Mouse (Mus musculus): Measurements from ENCODE around the gene Angptl2. TPM values are rescaled to one million over a fixed set of nuclear protein-coding genes. Genes with fewer than 3 reads are reported as not detected.

The Angptl2 gene
- polyA plus RNA-seq, 1 experiment from 2014 or later = 24.2 TPM

DNA sequence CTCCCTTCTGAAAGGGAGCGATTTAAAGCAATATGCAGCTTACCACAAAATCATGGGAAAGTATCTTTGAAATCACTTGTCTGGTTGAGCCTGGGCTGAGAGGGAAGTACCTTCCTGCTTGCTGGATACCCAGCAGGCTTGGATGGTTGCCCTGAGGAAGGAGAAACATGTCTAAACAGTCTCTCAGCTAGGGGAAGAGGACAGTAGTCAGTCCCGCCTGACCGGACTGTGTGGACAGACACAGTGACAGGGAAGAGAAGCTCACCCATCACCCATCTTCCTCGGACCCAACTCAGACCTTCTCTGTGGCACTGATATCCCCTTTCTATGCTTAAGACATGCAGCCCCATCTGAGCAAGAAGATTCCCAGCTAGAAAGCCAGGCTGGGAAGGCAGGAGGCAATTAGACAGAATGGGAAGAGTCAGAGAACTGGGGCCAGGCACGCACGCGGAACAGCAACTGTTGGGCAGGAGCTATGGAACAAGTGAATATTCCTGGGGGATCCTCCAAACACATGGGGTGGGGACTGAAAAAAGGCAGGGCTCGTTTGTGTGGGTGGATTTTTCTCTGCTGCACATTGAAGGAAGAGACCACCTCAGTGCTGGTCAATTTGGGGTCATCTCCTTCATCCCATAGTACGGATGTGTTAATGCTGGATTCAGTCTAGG, 38.6 kb downstream of the Angptl2 start:
- H3K9ac ChIP-seq (ENCODE audit: low read depth, low read length) = no peak overlapping the region
- ATAC-seq = no peak
- TF ChIP-seq CTCF (IDR thresholded peaks at IDR 0.05; ENCODE audit: low read depth) = no peak
- no peaks in the 10 kb centered on the region for H3K9me3 ChIP-seq (ENCODE audit: control insufficient read depth)
- H3K4me3 ChIP-seq (ENCODE audit: low read depth, low read length) = no peak overlapping the region
- no peaks in the 10 kb centered on the region for H3K4me1 ChIP-seq (replicated peaks; ENCODE audit: control insufficient read depth, insufficient read depth, low read length)
- WGBS = 75% methylated on average over 9 of the region's 9 CpGs
- no peaks in the 10 kb centered on the region for H3K27me3 ChIP-seq (replicated peaks; ENCODE audit: control insufficient read depth, insufficient read depth, low read length)
- no peak overlapping the region for H3K27ac ChIP-seq (ENCODE audit: low read depth, low read length)
- no peak overlapping the region for H3K4me2 ChIP-seq (replicated peaks; ENCODE audit: low read depth)
- peaks cover 3% of the 10 kb centered on the region; the same call in 1 of the 2 replicates for H3K36me3 ChIP-seq (ENCODE audit: control insufficient read depth, insufficient read depth)

DNA sequence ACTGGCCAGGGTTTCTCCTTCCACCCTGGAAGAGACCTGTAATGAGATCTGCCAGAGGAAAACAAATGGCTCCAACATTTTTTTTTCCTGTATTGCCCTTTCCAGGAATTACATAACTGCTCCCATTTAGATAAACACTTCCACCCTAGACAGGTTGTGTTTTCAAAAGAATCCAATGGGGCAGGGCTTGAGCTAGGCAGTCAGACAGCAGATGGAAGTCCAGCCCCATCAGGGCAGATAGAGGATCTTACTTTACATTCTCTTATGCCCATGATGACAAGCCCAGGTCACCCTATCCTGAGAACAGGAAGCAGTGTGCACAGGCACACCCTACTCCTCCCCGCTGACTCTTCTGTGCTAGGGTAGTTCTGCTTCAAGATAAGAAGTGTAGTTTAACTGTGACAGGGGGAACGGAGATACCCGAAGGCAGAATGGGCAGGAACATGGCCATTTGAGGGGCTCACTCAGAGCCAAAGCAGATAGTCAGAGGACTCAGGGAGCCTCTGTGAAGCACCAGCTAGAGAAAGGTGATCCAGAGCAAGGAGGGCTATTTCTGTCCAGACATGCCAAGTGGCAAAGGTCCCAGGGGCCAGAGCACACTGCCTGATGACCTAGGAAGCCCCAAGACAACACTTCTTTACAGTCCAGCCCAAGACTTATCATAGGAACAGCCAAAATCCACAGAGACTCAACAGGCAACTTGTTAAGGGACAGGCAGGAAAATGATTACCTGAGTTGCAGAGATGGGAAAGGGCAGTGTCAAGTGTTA, 41.1 kb downstream of the Angptl2 start:
- Histone ChIP-seq H3K4me1 (replicated peaks; ENCODE audit: control insufficient read depth, insufficient read depth, low read length) (no peaks in the 10 kb centered on the region), H3K4me3 (ENCODE audit: low read depth, low read length) (no peak overlapping the region), H3K27me3 (replicated peaks; ENCODE audit: control insufficient read depth, insufficient read depth, low read length) (no peaks in the 10 kb centered on the region), H3K4me2 (replicated peaks; ENCODE audit: low read depth) (no peak overlapping the region), H3K9me3 (ENCODE audit: control insufficient read depth) (no peaks in the 10 kb centered on the region), H3K27ac (ENCODE audit: low read depth, low read length) (peak overlapping the region; percentile 11), H3K36me3 (ENCODE audit: control insufficient read depth, insufficient read depth) (peaks cover 3% of the 10 kb centered on the region; the same call in 1 of the 2 replicates), H3K9ac (ENCODE audit: low read depth, low read length) (no peak overlapping the region)
- WGBS = 50% methylated on average over 3 of the region's 3 CpGs
- TF ChIP-seq CTCF (IDR thresholded peaks at IDR 0.05; ENCODE audit: low read depth) = no peak
- 0 out of 2 replicates have a peak, but pooled peaks have one; percentile 31 for ATAC-seq

DNA sequence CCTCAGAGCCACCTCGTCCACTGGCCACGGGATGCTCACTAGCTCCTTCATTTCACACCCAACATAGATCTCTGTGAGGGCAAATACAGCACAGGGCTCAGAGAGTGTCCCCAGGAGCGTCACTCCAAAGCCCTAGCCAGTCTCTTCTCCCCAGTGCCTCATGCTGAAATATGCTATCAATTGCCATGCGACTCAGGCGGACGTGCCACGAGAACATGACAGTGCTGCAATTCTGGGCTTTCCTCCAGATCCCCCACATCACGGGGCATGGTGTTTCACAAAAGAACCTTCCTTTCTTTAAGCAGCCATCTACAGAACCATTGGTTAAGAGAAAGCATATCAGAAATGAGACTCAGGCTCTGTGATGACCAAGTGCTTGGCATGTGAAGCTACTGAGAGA, 44.9 kb downstream of the Angptl2 start:
- no peak overlapping the region for H3K27ac ChIP-seq (ENCODE audit: low read depth, low read length)
- no peak for ATAC-seq
- no peak overlapping the region for H3K9ac ChIP-seq (ENCODE audit: low read depth, low read length)
- no peak overlapping the region for H3K4me3 ChIP-seq (ENCODE audit: low read depth, low read length)
- no peak for TF ChIP-seq CTCF (IDR thresholded peaks at IDR 0.05; ENCODE audit: low read depth)
- no peaks in the 10 kb centered on the region for H3K36me3 ChIP-seq (ENCODE audit: control insufficient read depth, insufficient read depth)
- H3K27me3 ChIP-seq (replicated peaks; ENCODE audit: control insufficient read depth, insufficient read depth, low read length) = no peaks in the 10 kb centered on the region
- no peak overlapping the region for H3K4me2 ChIP-seq (replicated peaks; ENCODE audit: low read depth)
- 94% methylated on average over 8 of the region's 8 CpGs for WGBS
- no peaks in the 10 kb centered on the region for H3K4me1 ChIP-seq (replicated peaks; ENCODE audit: control insufficient read depth, insufficient read depth, low read length)
- no peaks in the 10 kb centered on the region for H3K9me3 ChIP-seq (ENCODE audit: control insufficient read depth)

DNA sequence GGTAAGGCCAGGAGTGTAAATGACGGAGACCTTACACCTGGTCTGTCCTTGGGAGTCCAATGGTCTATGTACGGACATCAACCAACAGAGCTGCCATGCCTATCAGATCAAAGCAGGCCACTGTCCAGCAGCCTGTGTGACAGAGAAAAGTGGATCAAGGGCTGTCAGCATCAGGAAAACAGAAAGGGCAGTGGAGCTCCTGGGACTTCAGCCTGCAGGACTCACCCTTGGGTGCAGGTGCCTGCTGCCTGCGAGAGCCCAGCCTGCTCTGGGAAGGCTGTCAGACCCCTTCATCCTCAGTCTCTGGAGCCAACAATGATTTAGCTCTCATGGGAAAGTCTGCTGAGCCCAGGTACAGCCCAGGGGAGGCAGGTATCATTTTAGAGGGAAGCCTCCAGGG, 45.6 kb downstream of the Angptl2 start:
- Histone ChIP-seq H3K27me3 (replicated peaks; ENCODE audit: control insufficient read depth, insufficient read depth, low read length) (no peaks in the 10 kb centered on the region), H3K9ac (ENCODE audit: low read depth, low read length) (no peak overlapping the region), H3K27ac (ENCODE audit: low read depth, low read length) (no peak overlapping the region), H3K36me3 (ENCODE audit: control insufficient read depth, insufficient read depth) (no peaks in the 10 kb centered on the region), H3K4me2 (replicated peaks; ENCODE audit: low read depth) (no peak overlapping the region), H3K4me3 (ENCODE audit: low read depth, low read length) (no peak overlapping the region), H3K9me3 (ENCODE audit: control insufficient read depth) (no peaks in the 10 kb centered on the region), H3K4me1 (replicated peaks; ENCODE audit: control insufficient read depth, insufficient read depth, low read length) (no peaks in the 10 kb centered on the region)
- 100% methylated on average over 3 of the region's 3 CpGs for WGBS
- ATAC-seq = no peak
- no peak for TF ChIP-seq CTCF (IDR thresholded peaks at IDR 0.05; ENCODE audit: low read depth)

DNA sequence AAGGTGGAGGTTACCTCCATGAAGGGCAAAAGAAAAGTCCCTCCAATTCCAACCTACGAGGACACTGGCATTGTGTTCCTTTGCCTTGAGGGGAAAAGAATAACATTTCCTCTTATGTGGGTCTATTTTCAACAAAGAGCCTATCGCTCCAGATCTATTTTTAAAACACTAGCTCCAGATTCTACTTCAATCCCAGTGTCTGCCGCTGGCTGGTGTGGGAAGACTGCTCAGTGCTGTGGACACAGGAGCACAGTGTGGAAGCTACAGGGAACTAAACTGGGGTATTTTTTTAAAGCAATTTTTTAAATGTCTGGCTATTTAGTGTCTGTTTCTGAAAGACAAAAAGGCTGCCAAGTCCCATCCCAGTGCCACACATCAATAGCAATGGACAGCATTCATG, 49.9 kb downstream of the Angptl2 start:
- ATAC-seq = no peak
- H3K27ac ChIP-seq (ENCODE audit: low read depth, low read length) = no peak overlapping the region
- no peaks in the 10 kb centered on the region for H3K9me3 ChIP-seq (ENCODE audit: control insufficient read depth)
- TF ChIP-seq CTCF (IDR thresholded peaks at IDR 0.05; ENCODE audit: low read depth) = no peak
- no peak overlapping the region for H3K9ac ChIP-seq (ENCODE audit: low read depth, low read length)
- peaks cover 10% of the 10 kb centered on the region; the same call in 1 of the 2 replicates for H3K36me3 ChIP-seq (ENCODE audit: control insufficient read depth, insufficient read depth)
- no peaks in the 10 kb centered on the region for H3K27me3 ChIP-seq (replicated peaks; ENCODE audit: control insufficient read depth, insufficient read depth, low read length)
- H3K4me1 ChIP-seq (replicated peaks; ENCODE audit: control insufficient read depth, insufficient read depth, low read length) = no peaks in the 10 kb centered on the region
- 53% methylated on average over 3 of the region's 3 CpGs for WGBS
- no peak overlapping the region for H3K4me3 ChIP-seq (ENCODE audit: low read depth, low read length)
- peak overlapping the region; percentile 24; the same call in 1 of the 2 replicates for H3K4me2 ChIP-seq (replicated peaks; ENCODE audit: low read depth)

DNA sequence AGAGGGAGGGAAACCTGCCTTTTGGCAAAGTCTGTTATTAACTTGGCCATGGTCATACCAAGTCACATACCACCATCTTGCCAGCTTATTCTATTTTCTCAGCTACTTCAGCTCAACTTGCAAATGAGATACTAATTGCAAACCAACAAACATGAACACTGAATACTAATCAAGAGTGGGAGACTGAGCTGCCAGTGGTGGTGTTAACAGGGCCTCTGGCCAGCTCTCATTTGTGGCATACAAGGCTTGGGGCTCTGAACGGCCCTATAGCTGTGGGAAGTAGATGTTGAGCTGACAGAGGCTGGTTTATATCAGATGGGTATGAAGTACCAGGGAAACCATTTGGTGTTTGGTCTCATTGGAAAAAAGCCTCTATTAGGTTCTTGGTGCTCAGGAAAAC, 51.2 kb downstream of the Angptl2 start:
- ATAC-seq = no peak
- no peak for TF ChIP-seq CTCF (IDR thresholded peaks at IDR 0.05; ENCODE audit: low read depth)
- WGBS = 76% methylated on average over 1 of the region's 1 CpGs

More for the DNA sequence above, 51.2 kb downstream of the Angptl2 start:
- Histone ChIP-seq H3K27ac (ENCODE audit: low read depth, low read length) (no peak overlapping the region), H3K9ac (ENCODE audit: low read depth, low read length) (no peak overlapping the region), H3K27me3 (replicated peaks; ENCODE audit: control insufficient read depth, insufficient read depth, low read length) (no peaks in the 10 kb centered on the region), H3K9me3 (ENCODE audit: control insufficient read depth) (no peaks in the 10 kb centered on the region), H3K4me1 (replicated peaks; ENCODE audit: control insufficient read depth, insufficient read depth, low read length) (no peaks in the 10 kb centered on the region), H3K36me3 (ENCODE audit: control insufficient read depth, insufficient read depth) (peaks cover 10% of the 10 kb centered on the region; the same call in 1 of the 2 replicates), H3K4me2 (replicated peaks; ENCODE audit: low read depth) (no peak overlapping the region), H3K4me3 (ENCODE audit: low read depth, low read length) (no peak overlapping the region)

Data from intestine, postnatal 0 days (tissue).